16 mouse cellular contexts compared by ENCODE assay signal in the genomic region with DNA sequence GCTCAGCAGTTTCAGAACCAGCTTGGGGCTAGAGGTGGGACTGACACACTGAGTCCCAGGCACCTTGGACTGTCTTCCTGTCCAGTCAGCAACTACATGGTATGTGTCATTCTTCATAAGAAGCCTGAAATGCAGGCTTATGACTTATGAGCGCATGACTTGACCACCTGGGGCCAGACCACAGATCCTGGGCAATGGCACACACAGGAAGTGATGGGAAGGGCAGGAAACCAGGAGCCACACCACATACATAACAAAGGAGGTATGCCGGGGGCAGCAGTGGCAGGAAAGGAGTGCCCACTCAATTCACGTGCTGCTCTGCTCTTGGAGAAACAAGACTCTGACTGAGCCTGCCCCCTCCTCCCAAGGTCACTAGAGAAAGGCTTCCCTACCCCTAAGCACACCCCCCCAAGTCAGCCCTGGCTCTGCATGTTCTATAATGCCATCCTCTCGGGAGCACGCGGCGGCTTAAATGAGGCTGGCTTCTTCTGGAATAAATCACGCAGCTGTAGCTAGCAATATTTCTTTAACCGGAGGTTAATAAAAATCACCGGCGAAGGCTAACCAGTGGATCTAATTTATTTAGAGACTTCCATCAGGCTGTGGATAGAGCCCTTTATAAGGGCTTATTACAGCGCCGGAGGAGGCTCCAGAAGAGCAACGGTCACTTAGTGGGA.
DNase-seq lines count a peak whose midpoint lies in the region; ATAC-seq and TF ChIP-seq lines count a peak whose summit lies in the region.
"Had no signal": no experiment of that assay in that cellular context is flagged by ENCODE, and none has a peak within 500 bp of the region (broad histone marks: within the 10 kb centered on the region; RNA-seq: fewer than 3 reads in every experiment).

No protein-coding gene starts in this region.

- peak overlapping the region; percentile 58; the same call in 1 of the 2 replicates for H3K27ac ChIP-seq in forebrain, embryonic 10.5 days
- no peak overlapping the region for H3K27ac ChIP-seq in forebrain, postnatal 0 days (ENCODE audit: low read depth, low read length)
- H3K27ac ChIP-seq in midbrain, embryonic 12.5 days (replicated peaks): peak overlapping the region; percentile 31
- H3K27ac ChIP-seq: kidney, postnatal 0 days; liver, embryonic 13.5 days had no signal

- peaks cover 1% of the 10 kb centered on the region; the same call in 1 of the 2 replicates for H3K36me3 ChIP-seq in forebrain, embryonic 10.5 days (replicated peaks)
- no peaks in the 10 kb centered on the region for H3K36me3 ChIP-seq in forebrain, postnatal 0 days (ENCODE audit: insufficient read depth)
- no peaks in the 10 kb centered on the region for H3K36me3 ChIP-seq in midbrain, embryonic 12.5 days
- H3K36me3 ChIP-seq: liver, embryonic 13.5 days had no signal

- no peak overlapping the region for H3K4me3 ChIP-seq in forebrain, embryonic 10.5 days
- no peak overlapping the region for H3K4me3 ChIP-seq in forebrain, postnatal 0 days (ENCODE audit: low read depth, low read length)
- no peak overlapping the region for H3K4me3 ChIP-seq in midbrain, embryonic 12.5 days
- H3K4me3 ChIP-seq: erythroblast, embryonic 14.5 days; liver, embryonic 13.5 days had no signal

- no peak overlapping the region for H3K4me2 ChIP-seq in forebrain, postnatal 0 days (ENCODE audit: low read depth)
- H3K4me2 ChIP-seq in midbrain, embryonic 12.5 days (replicated peaks): no peak overlapping the region
- H3K4me2 ChIP-seq: liver, embryonic 13.5 days had no signal

- no peaks in the 10 kb centered on the region for H3K9me3 ChIP-seq in forebrain, embryonic 10.5 days
- no peaks in the 10 kb centered on the region for H3K9me3 ChIP-seq in forebrain, postnatal 0 days (ENCODE audit: low read length)
- no peaks in the 10 kb centered on the region for H3K9me3 ChIP-seq in midbrain, embryonic 12.5 days
- H3K9me3 ChIP-seq: liver, embryonic 13.5 days had no signal

- ATAC-seq in forebrain, postnatal 0 days: no peak
- no peak for ATAC-seq in midbrain, embryonic 12.5 days (ENCODE audit: low FRiP score, low read depth)

- no peak for DNase-seq in forebrain, embryonic 10.5 days (ENCODE audit: extremely low spot score, low spot score)
- DNase-seq in forebrain, postnatal 0 days: no peak
- peak; percentile 85 for DNase-seq in 416B (ENCODE audit: low read depth)
- DNase-seq in fibroblast of lung, adult 2 months (ENCODE audit: low read depth): peak; percentile 77
- DNase-seq in retina, postnatal 1 day: no peak
- DNase-seq in gastrocnemius, postnatal 25 days: no peak
- DNase-seq in left cerebral cortex, adult 11 months (ENCODE audit: low spot score): no peak
- DNase-seq: gastrocnemius, postnatal 36 days; heart, postnatal 10 days; layer of hippocampus, postnatal 36 days; liver, embryonic 13.5 days; lung, postnatal 4 days; thymus, postnatal 36 days had no signal

- H3K27me3 ChIP-seq in forebrain, embryonic 10.5 days (ENCODE audit: poor library complexity, severe bottlenecking): no peaks in the 10 kb centered on the region
- no peaks in the 10 kb centered on the region for H3K27me3 ChIP-seq in forebrain, postnatal 0 days (ENCODE audit: insufficient read depth, low read length)
- no peaks in the 10 kb centered on the region for H3K27me3 ChIP-seq in midbrain, embryonic 12.5 days
- H3K27me3 ChIP-seq: liver, embryonic 13.5 days had no signal

- peaks cover 34% of the 10 kb centered on the region for H3K4me1 ChIP-seq in forebrain, embryonic 10.5 days
- H3K4me1 ChIP-seq in forebrain, postnatal 0 days (ENCODE audit: insufficient read depth): peaks cover 6% of the 10 kb centered on the region; the same call in 1 of the 2 replicates
- H3K4me1 ChIP-seq in midbrain, embryonic 12.5 days: peaks cover 34% of the 10 kb centered on the region

- 86% methylated on average over 14 of the region's 14 CpGs for WGBS in forebrain, embryonic 10.5 days
- 76% methylated on average over 14 of the region's 14 CpGs for WGBS in forebrain, postnatal 0 days
- 66% methylated on average over 14 of the region's 14 CpGs for WGBS in midbrain, embryonic 12.5 days

- H3K9ac ChIP-seq in forebrain, postnatal 0 days: no peak overlapping the region
- H3K9ac ChIP-seq in midbrain, embryonic 12.5 days (replicated peaks): no peak overlapping the region
- H3K9ac ChIP-seq: liver, embryonic 13.5 days had no signal

- no peak for TF ChIP-seq CTCF in forebrain, postnatal 0 days (IDR thresholded peaks at IDR 0.05; ENCODE audit: low read depth)

Comparison
In these comparisons a context has a peak if more than half of its experiments do, and no peak if none do; other contexts are left out.
1. DNase-seq: peak in 416B (single experiment) and fibroblast of lung, adult 2 months (single experiment); none in forebrain, embryonic 10.5 days (single experiment), forebrain, postnatal 0 days (single experiment), retina, postnatal 1 day (single experiment), gastrocnemius, postnatal 25 days (single experiment) and left cerebral cortex, adult 11 months (single experiment).